Mouse (Mus musculus) limb, embryonic 12.5 days (tissue): ENCODE results near the gene Ldb2. TPM values are rescaled to one million over a fixed set of nuclear protein-coding genes. Genes with fewer than 3 reads are reported as not detected.

ENCODE experiments used
- ATAC-seq: fragments of 200-750 bp; cut with Nextera tagmentation; 2 replicates; pipeline ENCODE4 v1.8.0; 2017; ENCODE audit warnings: low read depth, moderate TSS enrichment; ENCODE audit not compliant: insufficient number of reproducible peaks, insufficient read depth, low FRiP score, low TSS enrichment
- H3K27ac ChIP-seq: fragments of 300-500 bp; sonication (generic); 2 replicates; pipeline ENCODE4 v1.5.1; 2016; ENCODE audit warnings: mild to moderate bottlenecking, moderate library complexity
- H3K27me3 ChIP-seq: fragments of 300-500 bp; sonication (generic); 2 replicates; pipeline ENCODE4 v1.6.1; 2016; ENCODE audit warnings: mild to moderate bottlenecking, moderate library complexity
- H3K36me3 ChIP-seq: fragments of 300-500 bp; sonication (generic); 2 replicates; pipeline ENCODE4 v1.6.1; 2016; ENCODE audit warnings: mild to moderate bottlenecking, moderate library complexity
- H3K4me1 ChIP-seq: fragments of 300-500 bp; sonication (generic); replicated peaks from 2 replicates; pipeline ENCODE4 v1.6.1; 2016
- H3K4me2 ChIP-seq: fragments of 300-500 bp; sonication (generic); 2 replicates; pipeline ENCODE4 v1.6.1; 2016; ENCODE audit warnings: mild to moderate bottlenecking, moderate library complexity
- H3K4me3 ChIP-seq: fragments of 300-500 bp; sonication (generic); replicated peaks from 2 replicates; pipeline ENCODE4 v1.5.1; 2016; ENCODE audit warnings: mild to moderate bottlenecking
- H3K9ac ChIP-seq: fragments of 300-500 bp; sonication (generic); replicated peaks from 2 replicates; pipeline ENCODE4 v1.6.1; 2016; ENCODE audit warnings: mild to moderate bottlenecking, moderate library complexity
- H3K9me3 ChIP-seq: fragments of 300-500 bp; sonication (generic); 2 replicates; pipeline ENCODE4 v1.6.1; 2016; ENCODE audit warnings: mild to moderate bottlenecking, moderate library complexity
- WGBS: fragments of 180-500 bp; shearing (Covaris S2); methylation state at CpG from one replicate; pipeline ENCODE4 v1.1.7; 2016; 5-methylcytosine and 5-hydroxymethylcytosine counted together
- polyA plus RNA-seq: library from polyadenylated mRNA; unstranded; fragments of >200 nt; fragmentation: Nextera tagmentation; extraction: Ambion mirVana; gene quantifications from 2 replicates; pipeline ENCODE4 v1.2.1, GENCODE M21; 2016

The Ldb2 gene
- 41.7 and 44.2 TPM in 2 replicates for polyA plus RNA-seq

DNA sequence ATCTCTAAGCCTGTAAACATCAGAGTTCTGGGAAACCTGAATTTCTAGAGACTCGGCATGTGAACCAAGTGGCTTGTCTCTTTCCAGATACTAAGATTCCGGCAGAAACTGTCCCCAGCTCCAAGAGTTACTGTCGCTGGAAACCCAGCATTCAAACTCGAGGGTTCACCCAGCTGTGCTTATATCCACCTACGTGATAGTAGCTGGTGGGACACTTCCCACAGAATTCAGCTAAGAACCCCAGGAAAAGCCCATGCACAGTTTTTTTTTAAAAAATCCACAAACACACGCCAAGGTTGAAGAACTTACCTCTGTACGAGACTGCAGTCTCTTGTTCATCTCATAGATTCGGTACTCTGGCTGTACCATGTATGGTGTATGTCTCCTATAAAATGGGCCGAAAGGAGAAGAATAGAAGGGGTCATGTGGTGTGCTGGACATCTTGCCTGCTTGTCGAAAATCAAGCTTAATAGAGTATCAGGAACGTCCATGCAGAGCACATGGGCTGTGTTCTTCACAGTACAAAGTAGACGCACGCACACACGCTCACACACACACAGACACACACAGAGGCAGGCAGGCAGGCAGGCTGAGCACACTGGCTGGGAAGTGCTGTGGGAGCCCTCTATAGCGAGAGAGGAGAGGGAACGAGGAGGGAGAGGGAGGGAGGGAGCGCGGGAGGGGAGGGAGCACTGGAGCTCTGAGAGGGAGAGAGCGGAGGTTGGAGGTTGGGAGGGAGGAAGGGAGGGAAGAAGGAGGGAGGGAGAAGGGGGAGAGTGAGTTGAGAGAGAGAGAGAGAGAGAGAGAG, at the start of gene Ldb2:
Gene Ldb2, minus strand, starts transcription at position 628 of the 808 bp plus-strand sequence.
- Histone ChIP-seq H3K4me3 (peak within 1 kb of the TSS; percentile 50), H3K27ac (peak within 1 kb of the TSS; percentile 83), H3K36me3 (no peaks in the 10 kb centered on the region), H3K4me1 (peaks cover 51% of the 10 kb centered on the region), H3K9ac (peak within 1 kb of the TSS; percentile 61), H3K27me3 (no peaks in the 10 kb centered on the region), H3K9me3 (no peaks in the 10 kb centered on the region), H3K4me2 (peak within 1 kb of the TSS; percentile 68)
- WGBS, result 2% methylated on average over 17 of the region's 19 CpGs
- ATAC-seq, result peak; percentile 89

DNA sequence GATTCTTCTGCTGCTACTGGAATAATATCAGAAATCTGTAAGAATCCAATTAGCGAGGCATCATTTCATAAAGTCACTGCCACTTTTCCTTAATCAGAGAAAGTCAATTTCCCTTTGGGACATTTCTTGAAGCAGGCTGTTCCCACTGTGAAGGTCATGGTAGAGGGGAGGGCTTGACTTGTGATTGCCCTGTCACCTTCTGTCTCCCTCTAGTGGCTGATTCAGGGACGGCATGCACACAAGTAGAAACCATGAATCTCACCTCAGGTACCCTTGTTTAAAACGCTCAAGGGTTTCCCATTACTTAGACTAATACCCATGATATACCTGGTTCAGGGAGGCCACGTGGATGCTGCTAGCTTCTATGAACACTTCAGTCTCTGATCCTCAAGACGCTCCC, 31.8 kb upstream of the Ldb2 start:
- Histone ChIP-seq H3K36me3 (no peaks in the 10 kb centered on the region), H3K4me1 (no peaks in the 10 kb centered on the region; the same call in 1 of the 2 replicates), H3K9me3 (no peaks in the 10 kb centered on the region), H3K4me2 (no peak overlapping the region), H3K4me3 (no peak overlapping the region), H3K27me3 (no peaks in the 10 kb centered on the region), H3K27ac (no peak overlapping the region), H3K9ac (no peak overlapping the region)
- ATAC-seq, result no peak
- WGBS, result 72% methylated on average over 5 of the region's 5 CpGs

DNA sequence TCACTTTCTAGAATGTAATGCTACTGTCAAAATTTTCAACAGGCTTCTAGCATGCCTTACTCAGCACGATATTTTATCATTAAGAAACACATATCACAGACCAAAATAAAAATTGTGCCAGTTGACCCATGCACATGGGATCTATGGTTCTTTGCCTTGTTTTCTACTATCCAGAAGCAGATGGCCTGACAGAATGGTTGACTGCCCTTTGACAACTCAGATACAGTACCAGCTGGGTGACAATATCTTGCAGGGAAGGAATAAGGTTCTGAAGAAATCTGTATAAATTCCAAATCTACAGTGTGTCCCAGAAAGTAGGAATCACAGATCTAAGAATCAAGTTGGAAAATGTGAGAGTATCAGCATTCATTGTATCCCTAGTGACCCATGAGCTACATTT, 16.0 kb upstream of the Ldb2 start:
- H3K4me3 ChIP-seq, result no peak overlapping the region
- no peaks in the 10 kb centered on the region for H3K36me3 ChIP-seq
- no peak overlapping the region for H3K27ac ChIP-seq
- no peak for ATAC-seq
- no peaks in the 10 kb centered on the region for H3K27me3 ChIP-seq
- no peak overlapping the region for H3K9ac ChIP-seq
- H3K4me1 ChIP-seq, result no peaks in the 10 kb centered on the region
- H3K9me3 ChIP-seq, result no peaks in the 10 kb centered on the region
- H3K4me2 ChIP-seq, result no peak overlapping the region
- whole genome bisulfite sequencing, result 83% methylated on average over 1 of the region's 1 CpGs

DNA sequence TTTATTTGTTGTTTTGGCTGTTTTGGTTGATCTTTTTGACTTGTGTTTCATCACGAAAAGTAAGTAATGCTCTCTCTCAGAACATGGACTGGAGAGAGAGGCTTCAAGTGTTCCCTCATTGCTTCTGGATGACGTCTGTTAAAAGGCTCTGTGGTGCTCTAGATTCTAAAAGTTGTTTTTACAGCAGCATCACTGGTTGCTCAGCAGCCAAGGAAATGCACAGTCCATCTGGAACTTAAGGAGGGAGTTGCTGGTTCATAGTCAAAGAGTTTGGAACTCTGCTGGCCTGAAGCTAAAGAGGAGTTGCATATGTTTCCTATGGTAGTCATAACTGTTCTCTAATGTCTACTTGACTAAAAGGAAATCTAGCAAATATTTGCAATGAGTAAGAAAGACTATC, 6.5 kb upstream of the Ldb2 start:
- peaks cover 7% of the 10 kb centered on the region for H3K4me1 ChIP-seq
- no peak overlapping the region for H3K9ac ChIP-seq
- H3K9me3 ChIP-seq, result no peaks in the 10 kb centered on the region
- no peaks in the 10 kb centered on the region for H3K36me3 ChIP-seq
- WGBS, result 79% methylated on average over 2 of the region's 2 CpGs
- H3K27me3 ChIP-seq, result no peaks in the 10 kb centered on the region
- no peak for ATAC-seq
- no peak overlapping the region for H3K27ac ChIP-seq
- no peak overlapping the region for H3K4me2 ChIP-seq
- H3K4me3 ChIP-seq, result no peak overlapping the region

DNA sequence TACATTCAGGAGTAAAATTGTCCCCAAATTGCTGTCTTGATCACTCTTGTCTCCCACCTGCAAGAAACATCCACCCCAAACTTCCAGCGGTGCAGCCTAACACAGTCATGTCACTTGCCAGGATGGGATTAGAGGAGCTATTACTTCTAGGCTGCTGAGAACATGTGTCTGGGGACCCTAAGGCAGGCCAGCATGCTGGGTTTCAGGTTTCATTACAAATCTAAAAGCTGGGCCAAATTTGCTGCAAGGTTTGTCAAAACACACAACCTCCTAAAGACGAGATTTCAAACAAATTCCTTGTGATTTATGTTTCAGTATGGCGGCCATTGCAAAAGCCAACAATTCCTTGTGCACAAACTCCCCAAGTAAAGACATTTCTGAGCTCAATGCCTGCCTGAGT, 1.6 kb upstream of the Ldb2 start:
- ATAC-seq, result peak; percentile 67; the same call in 1 of the 2 replicates
- Histone ChIP-seq H3K4me2 (peak overlapping the region; percentile 10; the same call in 1 of the 2 replicates), H3K27me3 (no peaks in the 10 kb centered on the region), H3K36me3 (no peaks in the 10 kb centered on the region), H3K4me3 (no peak overlapping the region), H3K27ac (peak overlapping the region; percentile 83), H3K9me3 (no peaks in the 10 kb centered on the region), H3K9ac (no peak overlapping the region), H3K4me1 (peaks cover 33% of the 10 kb centered on the region)
- WGBS, result 7% methylated on average over 3 of the region's 3 CpGs

DNA sequence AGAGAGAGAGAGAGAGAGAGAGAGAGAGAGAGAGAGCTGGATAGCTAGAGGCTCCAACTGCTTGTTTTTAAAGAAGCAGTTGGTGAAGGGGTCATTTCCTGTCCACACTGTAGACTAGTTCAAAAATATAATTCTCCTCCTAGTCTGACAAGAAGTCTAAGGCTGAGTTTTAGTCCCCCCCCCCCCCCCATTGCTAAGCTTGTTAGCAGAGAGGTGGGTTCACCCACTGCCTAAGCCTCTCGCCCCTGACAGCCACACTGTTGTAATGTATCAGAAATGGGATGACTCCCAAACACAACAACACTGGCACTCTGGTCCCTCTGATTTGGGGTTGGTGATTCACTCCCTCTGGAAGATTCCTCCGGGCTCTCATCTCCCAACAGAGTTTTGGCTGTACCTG, 381 bp upstream of the Ldb2 start:
- peak overlapping the region; percentile 83 for H3K27ac ChIP-seq
- peaks cover 46% of the 10 kb centered on the region for H3K4me1 ChIP-seq
- H3K9ac ChIP-seq, result no peak overlapping the region
- no peaks in the 10 kb centered on the region for H3K36me3 ChIP-seq
- peak overlapping the region; percentile 50 for H3K4me3 ChIP-seq
- no peaks in the 10 kb centered on the region for H3K9me3 ChIP-seq
- H3K4me2 ChIP-seq, result peak overlapping the region; percentile 68
- ATAC-seq, result peak; percentile 20; the same call in 1 of the 2 replicates
- no peaks in the 10 kb centered on the region for H3K27me3 ChIP-seq
- 8% methylated on average over 2 of the region's 2 CpGs for WGBS

DNA sequence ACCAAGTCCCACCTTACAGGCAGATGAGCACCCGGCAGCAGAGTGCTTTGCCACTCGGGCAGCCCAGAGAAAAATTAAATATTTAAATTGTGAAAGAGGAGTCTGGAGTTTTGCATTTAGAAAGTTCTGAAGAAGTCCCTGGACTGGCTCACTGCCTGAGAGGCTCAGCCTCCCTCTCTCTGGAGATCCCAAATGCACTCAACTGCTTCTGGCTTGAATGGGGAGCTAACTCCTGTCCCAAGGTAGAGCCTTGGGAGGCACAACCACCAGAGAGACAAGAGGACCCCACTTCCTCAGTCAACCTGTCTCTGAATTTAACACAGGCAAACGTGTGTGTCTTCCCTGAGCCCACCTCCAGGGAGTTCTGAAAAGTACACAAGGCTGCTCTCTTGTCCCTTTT, 987 bp downstream of the Ldb2 start:
- H3K27ac ChIP-seq, result peak overlapping the region; percentile 14; the same call in 1 of the 2 replicates

DNA sequence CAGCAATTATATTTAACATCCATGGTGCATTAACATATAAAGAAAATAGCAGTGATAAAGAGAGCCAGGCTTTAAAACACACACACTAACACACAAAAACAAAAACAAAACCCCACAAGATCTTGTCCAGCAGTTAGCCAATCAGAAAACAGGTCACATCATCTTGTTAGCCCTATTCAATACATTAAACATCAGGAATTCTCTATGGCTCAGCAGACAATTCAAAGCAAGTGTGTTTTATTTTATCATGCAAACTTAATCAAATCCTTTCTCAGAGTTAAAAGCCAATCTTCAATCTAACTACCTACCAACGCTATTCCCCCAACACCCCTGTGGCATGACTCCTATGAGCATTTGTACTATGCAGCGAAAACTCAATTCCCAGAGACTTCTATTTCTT, 1.4 kb downstream of the Ldb2 start:
- no peaks in the 10 kb centered on the region for H3K36me3 ChIP-seq
- H3K9me3 ChIP-seq, result no peaks in the 10 kb centered on the region
- peaks cover 54% of the 10 kb centered on the region for H3K4me1 ChIP-seq
- peak overlapping the region; percentile 61; the same call in 1 of the 2 replicates for H3K9ac ChIP-seq
- H3K4me2 ChIP-seq, result peak overlapping the region; percentile 68
- H3K27me3 ChIP-seq, result no peaks in the 10 kb centered on the region
- WGBS, result 16% methylated on average over 2 of the region's 2 CpGs
- peak overlapping the region; percentile 14; the same call in 1 of the 2 replicates for H3K27ac ChIP-seq
- peak overlapping the region; percentile 50 for H3K4me3 ChIP-seq
- no peak for ATAC-seq

More for the DNA sequence above, 987 bp downstream of the Ldb2 start:
- peak overlapping the region; percentile 50 for H3K4me3 ChIP-seq
- ATAC-seq, result no peak
- WGBS, result 5% methylated on average over 3 of the region's 3 CpGs
- peak overlapping the region; percentile 68 for H3K4me2 ChIP-seq
- H3K9ac ChIP-seq, result peak overlapping the region; percentile 61
- H3K9me3 ChIP-seq, result no peaks in the 10 kb centered on the region
- no peaks in the 10 kb centered on the region for H3K36me3 ChIP-seq
- H3K4me1 ChIP-seq, result peaks cover 54% of the 10 kb centered on the region
- H3K27me3 ChIP-seq, result no peaks in the 10 kb centered on the region

DNA sequence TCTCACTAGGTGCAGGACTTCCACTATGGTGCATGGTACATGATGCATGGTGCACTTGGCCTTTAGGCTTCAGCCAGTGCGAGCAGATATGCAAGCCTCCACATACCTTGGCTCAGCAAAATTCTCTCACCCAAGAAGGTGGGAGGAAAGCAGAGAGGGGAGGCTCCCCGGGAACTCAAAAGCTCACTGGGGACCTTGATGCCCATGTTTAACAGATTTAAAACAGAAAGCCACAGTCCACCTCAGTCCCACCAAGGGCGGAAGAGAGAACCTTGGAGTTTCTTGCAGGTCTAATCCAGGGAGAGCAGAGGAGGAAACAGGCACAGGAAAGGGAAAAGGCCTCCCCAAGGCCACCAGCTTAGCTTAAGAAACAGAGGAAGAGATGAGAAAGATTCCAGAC, 14.9 kb downstream of the Ldb2 start:
- Histone ChIP-seq H3K36me3 (no peaks in the 10 kb centered on the region), H3K4me3 (no peak overlapping the region), H3K4me1 (peaks cover 10% of the 10 kb centered on the region), H3K9ac (no peak overlapping the region), H3K9me3 (no peaks in the 10 kb centered on the region), H3K27me3 (no peaks in the 10 kb centered on the region), H3K4me2 (no peak overlapping the region), H3K27ac (no peak overlapping the region)
- no peak for ATAC-seq
- WGBS, result 84% methylated on average over 3 of the region's 3 CpGs

DNA sequence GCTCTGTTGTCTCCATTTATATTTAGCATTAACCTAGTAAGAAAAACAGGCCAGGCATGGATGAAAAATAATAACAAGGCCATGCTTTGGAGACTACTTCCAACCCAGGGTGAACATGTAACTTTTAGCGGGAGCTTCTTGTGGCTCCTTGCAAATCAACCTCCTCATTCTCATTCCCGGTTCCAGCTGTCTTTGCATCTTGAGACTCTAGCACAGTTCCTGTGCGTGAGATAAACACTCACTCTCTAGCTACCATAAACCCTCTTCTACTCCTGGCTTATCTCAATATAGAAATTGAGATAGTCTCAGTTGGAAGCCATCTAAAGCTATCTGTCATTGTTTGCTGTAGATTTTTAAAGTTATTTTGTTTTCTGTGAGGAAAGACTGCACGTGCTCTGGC, 20.1 kb downstream of the Ldb2 start:
- no peaks in the 10 kb centered on the region; the same call in 1 of the 2 replicates for H3K36me3 ChIP-seq
- no peak overlapping the region for H3K4me3 ChIP-seq
- peaks cover under 1% of the 10 kb centered on the region for H3K4me1 ChIP-seq
- ATAC-seq, result no peak
- H3K4me2 ChIP-seq, result no peak overlapping the region
- H3K27me3 ChIP-seq, result no peaks in the 10 kb centered on the region
- H3K9me3 ChIP-seq, result no peaks in the 10 kb centered on the region
- no peak overlapping the region for H3K27ac ChIP-seq
- 87% methylated on average over 4 of the region's 4 CpGs for WGBS
- H3K9ac ChIP-seq, result no peak overlapping the region

DNA sequence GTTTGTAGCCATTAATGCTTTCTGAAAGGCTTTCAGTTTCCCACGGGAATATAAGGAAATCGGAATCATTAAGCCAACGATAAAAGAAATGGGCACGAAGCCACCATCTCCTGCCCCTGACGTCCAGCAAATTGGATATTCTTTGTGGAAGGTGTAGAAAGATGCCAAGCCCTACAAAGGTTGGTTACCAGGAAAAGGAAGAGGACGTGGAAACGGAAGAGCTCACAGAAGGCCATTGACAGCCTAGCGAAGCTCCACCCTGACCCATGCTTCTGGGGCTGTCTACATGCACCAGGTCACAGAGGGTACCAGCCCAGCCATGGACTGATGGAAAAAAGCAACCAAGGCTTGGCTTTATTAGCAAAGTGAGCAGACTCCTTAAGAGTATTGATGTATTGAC, 31.0 kb downstream of the Ldb2 start:
- no peak overlapping the region for H3K9ac ChIP-seq
- 93% methylated on average over 8 of the region's 8 CpGs for WGBS

More for the DNA sequence above, 31.0 kb downstream of the Ldb2 start:
- Histone ChIP-seq H3K27me3 (no peaks in the 10 kb centered on the region), H3K9me3 (no peaks in the 10 kb centered on the region), H3K4me1 (no peaks in the 10 kb centered on the region), H3K4me3 (no peak overlapping the region), H3K4me2 (no peak overlapping the region), H3K27ac (no peak overlapping the region), H3K36me3 (peaks cover 4% of the 10 kb centered on the region; the same call in 1 of the 2 replicates)
- no peak for ATAC-seq
